Mouse (Mus musculus): ENCODE measurements around the gene Podxl2. TPM values are rescaled to one million over a fixed set of nuclear protein-coding genes. Genes with fewer than 3 reads are reported as not detected.
A peak's percentile ranks its signal among the peaks of the same experiment; 100 is the strongest.

Gene Podxl2
- polyA plus RNA-seq, 1 experiment from 2014 or later: 83.4 TPM

DNA sequence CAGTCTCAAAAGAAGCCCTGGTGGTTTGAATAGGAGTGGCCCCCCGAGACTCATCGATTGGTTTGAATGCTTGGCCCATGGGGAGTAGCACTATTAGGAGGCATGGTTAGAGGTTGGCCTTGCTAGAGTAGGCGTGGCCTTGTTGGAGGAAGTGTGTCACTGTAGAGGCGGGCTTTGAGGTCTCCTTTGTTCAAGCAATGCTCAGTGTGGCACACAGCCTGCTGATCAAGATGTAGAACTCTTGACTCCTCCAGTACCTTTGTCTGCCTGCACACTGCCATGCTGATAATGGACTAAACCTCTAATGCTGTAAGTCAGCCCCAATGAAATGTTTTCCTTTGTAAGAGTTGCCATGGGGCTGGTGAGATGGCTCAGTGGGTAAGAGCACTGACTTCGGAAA, 42.2 kb downstream of the Podxl2 start:
- Histone ChIP-seq H3K4me1 (ENCODE audit: control insufficient read depth, insufficient read depth, low read length) (no peaks in the 10 kb centered on the region), H3K9me3 (ENCODE audit: control insufficient read depth, low read length) (no peaks in the 10 kb centered on the region), H3K27me3 (replicated peaks; ENCODE audit: control insufficient read depth, insufficient read depth, low read length) (no peaks in the 10 kb centered on the region), H3K4me2 (ENCODE audit: low read depth, low read length) (no peak overlapping the region), H3K36me3 (ENCODE audit: control insufficient read depth, insufficient read depth, low read length) (peaks cover 21% of the 10 kb centered on the region), H3K27ac (replicated peaks; ENCODE audit: low read depth, low read length) (no peak overlapping the region), H3K4me3 (ENCODE audit: low read depth, low read length) (no peak overlapping the region), H3K9ac (ENCODE audit: low read depth, low read length) (no peak overlapping the region)
- DNase-seq (ENCODE audit: low spot score) (peak; percentile 29), ATAC-seq (ENCODE audit: low read depth) (peak; percentile 45; the same call in 1 of the 2 replicates)
- WGBS: 72% methylated on average over 5 of the region's 5 CpGs

- H3K4me1 ChIP-seq (ENCODE audit: control insufficient read depth, insufficient read depth, low read length): peaks cover 4% of the 10 kb centered on the region; the same call in 1 of the 2 replicates
- no peaks in the 10 kb centered on the region for H3K27me3 ChIP-seq (replicated peaks; ENCODE audit: control insufficient read depth, insufficient read depth, low read length)
- no peak overlapping the region for H3K27ac ChIP-seq (replicated peaks; ENCODE audit: low read depth, low read length)
- H3K9ac ChIP-seq (ENCODE audit: low read depth, low read length): no peak overlapping the region
- DNase-seq (ENCODE audit: low spot score) (peak; percentile 92), ATAC-seq (ENCODE audit: low read depth) (peak; percentile 56)
- no peak overlapping the region for H3K4me2 ChIP-seq (ENCODE audit: low read depth, low read length)
- no peak overlapping the region for H3K4me3 ChIP-seq (ENCODE audit: low read depth, low read length)
- whole genome bisulfite sequencing: 25% methylated on average over 8 of the region's 8 CpGs
- no peaks in the 10 kb centered on the region for H3K9me3 ChIP-seq (ENCODE audit: control insufficient read depth, low read length)
- H3K36me3 ChIP-seq (ENCODE audit: control insufficient read depth, insufficient read depth, low read length): peaks cover 9% of the 10 kb centered on the region
Observed at GRCm38 (mm10) chr6:88831456-88831855, 43.4 kb downstream of the Podxl2 start.

DNA sequence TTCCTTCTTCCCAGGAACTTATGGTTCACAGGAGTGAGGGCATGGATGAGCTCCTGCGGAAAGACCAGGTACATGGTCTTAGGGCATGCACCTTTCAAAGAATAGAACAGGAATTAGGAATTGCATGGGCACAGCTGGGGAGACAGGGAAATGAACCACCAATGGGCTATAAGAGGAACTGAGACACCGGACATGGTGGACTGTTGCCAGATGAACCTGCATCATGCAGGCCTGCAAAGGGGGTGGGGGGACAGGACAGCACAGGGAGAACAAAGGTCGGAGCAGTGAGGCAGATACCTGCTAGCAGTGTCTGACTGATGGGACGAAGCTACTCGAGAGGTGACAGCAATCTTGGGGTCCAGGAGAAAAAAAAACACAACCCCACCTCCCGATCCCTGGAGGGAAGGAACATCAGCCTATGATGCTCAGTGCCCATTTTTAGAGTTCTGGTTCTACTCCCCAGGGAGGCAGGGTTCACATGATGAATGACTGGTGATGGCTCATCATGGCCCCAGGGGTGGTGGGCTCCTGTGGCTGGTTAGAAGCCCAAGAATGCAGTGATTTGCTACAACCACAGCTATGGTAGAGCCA, 44.6 kb downstream of the Podxl2 start:
- no peak for ATAC-seq (ENCODE audit: low read depth)
- Histone ChIP-seq H3K27ac (replicated peaks; ENCODE audit: low read depth, low read length) (no peak overlapping the region), H3K36me3 (ENCODE audit: control insufficient read depth, insufficient read depth, low read length) (no peaks in the 10 kb centered on the region), H3K9me3 (ENCODE audit: control insufficient read depth, low read length) (no peaks in the 10 kb centered on the region), H3K4me2 (ENCODE audit: low read depth, low read length) (no peak overlapping the region), H3K27me3 (replicated peaks; ENCODE audit: control insufficient read depth, insufficient read depth, low read length) (no peaks in the 10 kb centered on the region), H3K4me1 (ENCODE audit: control insufficient read depth, insufficient read depth, low read length) (peaks cover 4% of the 10 kb centered on the region; the same call in 1 of the 2 replicates), H3K9ac (ENCODE audit: low read depth, low read length) (no peak overlapping the region), H3K4me3 (ENCODE audit: low read depth, low read length) (no peak overlapping the region)
- DNase-seq (ENCODE audit: low spot score): no peak
- WGBS: 84% methylated on average over 6 of the region's 6 CpGs

DNA sequence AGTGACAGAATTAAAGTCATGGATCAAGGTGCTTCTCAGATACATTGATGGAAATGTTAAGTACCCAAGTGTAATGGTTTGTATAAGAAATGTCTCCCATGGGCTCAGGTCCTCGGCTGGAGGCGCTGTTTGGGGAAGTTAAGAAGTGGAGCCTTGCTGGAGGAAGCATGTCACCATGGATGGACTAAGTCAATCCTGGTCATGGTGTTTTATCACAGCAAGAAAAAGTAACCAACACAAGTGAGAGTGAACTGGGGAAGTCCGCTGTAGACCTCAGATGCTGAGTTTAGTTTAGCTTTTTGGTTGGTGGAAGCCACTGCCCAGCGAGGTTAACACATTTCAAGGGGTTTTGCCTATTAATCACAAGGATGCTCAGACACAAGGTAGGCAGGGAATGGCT, 45.3 kb downstream of the Podxl2 start:
- no peaks in the 10 kb centered on the region for H3K36me3 ChIP-seq (ENCODE audit: control insufficient read depth, insufficient read depth, low read length)
- H3K4me3 ChIP-seq (ENCODE audit: low read depth, low read length): no peak overlapping the region
- DNase-seq (ENCODE audit: low spot score) (no peak), ATAC-seq (ENCODE audit: low read depth) (no peak)
- no peak overlapping the region for H3K27ac ChIP-seq (replicated peaks; ENCODE audit: low read depth, low read length)
- H3K9me3 ChIP-seq (ENCODE audit: control insufficient read depth, low read length): no peaks in the 10 kb centered on the region
- WGBS: 83% methylated on average over 4 of the region's 4 CpGs
- H3K4me2 ChIP-seq (ENCODE audit: low read depth, low read length): no peak overlapping the region
- H3K4me1 ChIP-seq (ENCODE audit: control insufficient read depth, insufficient read depth, low read length): peaks cover 4% of the 10 kb centered on the region; the same call in 1 of the 2 replicates
- no peaks in the 10 kb centered on the region for H3K27me3 ChIP-seq (replicated peaks; ENCODE audit: control insufficient read depth, insufficient read depth, low read length)
- H3K9ac ChIP-seq (ENCODE audit: low read depth, low read length): no peak overlapping the region

DNA sequence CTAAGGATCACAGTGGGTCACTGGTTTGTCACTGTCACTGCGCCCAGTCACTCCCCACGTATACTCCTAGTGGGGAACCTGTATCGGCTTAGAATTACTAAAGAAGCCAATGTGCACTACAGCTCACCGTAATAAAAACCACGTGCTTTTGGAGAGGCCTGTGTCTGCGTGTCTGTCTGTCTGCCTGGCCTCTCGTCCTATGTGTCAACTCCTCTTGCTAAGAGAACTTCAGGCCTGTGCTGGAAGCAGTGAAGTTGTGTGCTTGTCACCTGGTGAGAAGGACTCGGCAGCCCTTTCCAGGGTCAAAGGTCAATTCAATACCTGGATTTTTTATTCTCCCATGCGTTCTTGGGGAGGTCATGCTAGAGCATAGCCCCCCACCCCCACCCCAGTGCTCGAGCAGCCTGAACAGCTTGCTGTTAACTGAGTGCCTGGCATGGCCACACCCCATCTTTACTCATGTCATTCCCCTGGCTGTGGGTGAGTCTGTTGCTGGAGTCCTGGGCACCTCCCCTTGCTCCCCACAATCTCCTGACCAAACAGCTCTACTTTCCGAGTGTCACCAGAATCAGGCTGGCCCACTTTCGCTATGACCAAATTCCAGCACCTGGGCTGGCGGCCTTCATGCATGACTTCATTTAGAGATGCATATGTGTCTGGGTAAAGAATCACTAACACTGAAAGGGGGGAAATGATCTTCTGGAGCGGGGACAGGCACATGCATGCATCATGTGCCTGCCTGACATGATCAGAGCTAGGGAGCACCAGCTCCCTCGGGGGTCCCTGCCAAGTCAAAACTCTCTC, 46.4 kb downstream of the Podxl2 start:
- DNase-seq (ENCODE audit: low spot score) (no peak), ATAC-seq (ENCODE audit: low read depth) (no peak)
- H3K9me3 ChIP-seq (ENCODE audit: control insufficient read depth, low read length): no peaks in the 10 kb centered on the region

DNA sequence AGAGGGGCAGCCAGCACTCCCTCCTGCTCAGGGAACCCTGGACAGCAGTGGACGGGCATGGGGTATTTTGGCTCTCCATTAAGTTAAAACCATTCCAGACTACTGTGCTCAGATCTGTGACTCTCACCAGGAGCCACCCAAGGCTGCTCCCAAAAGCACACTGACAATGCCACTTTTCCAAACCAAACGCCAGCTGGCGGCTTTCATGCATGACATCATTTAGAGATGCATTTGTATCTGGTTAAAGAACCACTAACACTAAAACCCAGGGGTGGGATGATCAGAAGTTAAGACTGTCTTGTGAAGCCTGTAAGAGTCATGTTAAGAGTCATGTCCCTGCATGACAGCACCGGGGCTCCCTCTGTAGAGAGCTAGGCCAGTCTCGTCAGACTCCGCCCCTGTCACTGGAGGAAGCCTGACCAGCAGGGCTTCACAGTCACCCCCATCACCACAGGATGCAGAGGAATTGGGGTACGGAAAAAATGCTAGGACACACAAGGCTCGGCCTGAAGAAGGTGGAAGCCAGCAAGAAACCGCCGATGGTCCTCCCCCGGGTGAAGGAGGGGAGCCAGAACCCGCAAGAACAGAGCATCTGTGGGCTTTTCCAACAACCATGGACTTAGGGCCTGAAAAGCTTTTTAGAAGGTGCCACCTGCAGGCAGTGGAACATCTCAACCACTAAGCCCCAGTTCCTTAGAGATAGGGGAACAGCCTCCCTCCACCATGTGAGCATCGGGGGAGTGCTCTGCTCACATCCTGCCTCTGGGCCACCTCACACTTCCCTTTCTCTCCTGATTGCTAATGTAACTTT, 47.2 kb downstream of the Podxl2 start:
- Histone ChIP-seq H3K9me3 (ENCODE audit: control insufficient read depth, low read length) (no peaks in the 10 kb centered on the region), H3K4me2 (ENCODE audit: low read depth, low read length) (no peak overlapping the region), H3K9ac (ENCODE audit: low read depth, low read length) (no peak overlapping the region), H3K27ac (replicated peaks; ENCODE audit: low read depth, low read length) (no peak overlapping the region), H3K27me3 (replicated peaks; ENCODE audit: control insufficient read depth, insufficient read depth, low read length) (no peaks in the 10 kb centered on the region), H3K4me3 (ENCODE audit: low read depth, low read length) (no peak overlapping the region), H3K36me3 (ENCODE audit: control insufficient read depth, insufficient read depth, low read length) (no peaks in the 10 kb centered on the region), H3K4me1 (ENCODE audit: control insufficient read depth, insufficient read depth, low read length) (peaks cover 4% of the 10 kb centered on the region; the same call in 1 of the 2 replicates)
- ATAC-seq (ENCODE audit: low read depth) (no peak), DNase-seq (ENCODE audit: low spot score) (no peak)
- WGBS: 61% methylated on average over 13 of the region's 13 CpGs

More for the DNA sequence above, 46.4 kb downstream of the Podxl2 start:
- no peak overlapping the region for H3K4me3 ChIP-seq (ENCODE audit: low read depth, low read length)
- H3K4me1 ChIP-seq (ENCODE audit: control insufficient read depth, insufficient read depth, low read length): peaks cover 4% of the 10 kb centered on the region; the same call in 1 of the 2 replicates
- H3K9ac ChIP-seq (ENCODE audit: low read depth, low read length): no peak overlapping the region
- no peak overlapping the region for H3K4me2 ChIP-seq (ENCODE audit: low read depth, low read length)
- no peak overlapping the region for H3K27ac ChIP-seq (replicated peaks; ENCODE audit: low read depth, low read length)
- H3K27me3 ChIP-seq (replicated peaks; ENCODE audit: control insufficient read depth, insufficient read depth, low read length): no peaks in the 10 kb centered on the region
- no peaks in the 10 kb centered on the region for H3K36me3 ChIP-seq (ENCODE audit: control insufficient read depth, insufficient read depth, low read length)
- WGBS: 63% methylated on average over 15 of the region's 15 CpGs

DNA sequence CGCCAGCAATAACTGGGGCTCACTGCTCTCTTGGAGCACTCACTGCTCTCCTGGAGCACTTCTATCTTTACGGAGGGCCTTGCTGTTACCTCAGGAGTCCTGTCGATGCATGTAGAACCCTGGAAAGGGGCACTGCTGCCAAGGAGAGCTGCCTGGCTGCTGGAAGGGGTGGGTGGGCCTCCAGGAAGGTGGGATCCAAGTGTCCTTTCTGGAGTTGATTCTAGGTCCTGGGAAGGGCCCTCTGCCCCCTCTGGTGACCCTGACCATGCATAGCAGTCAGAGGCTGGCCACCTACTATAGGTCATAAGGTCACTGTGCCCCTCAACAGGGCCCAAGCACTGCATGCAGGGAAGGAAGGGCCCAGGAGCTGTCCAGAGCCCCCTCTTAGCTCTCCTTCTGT, 47.9 kb downstream of the Podxl2 start:
- H3K9ac ChIP-seq (ENCODE audit: low read depth, low read length): no peak overlapping the region
- WGBS: 69% methylated on average over 2 of the region's 3 CpGs
- H3K4me1 ChIP-seq (ENCODE audit: control insufficient read depth, insufficient read depth, low read length): peaks cover 4% of the 10 kb centered on the region; the same call in 1 of the 2 replicates
- H3K36me3 ChIP-seq (ENCODE audit: control insufficient read depth, insufficient read depth, low read length): no peaks in the 10 kb centered on the region
- H3K27me3 ChIP-seq (replicated peaks; ENCODE audit: control insufficient read depth, insufficient read depth, low read length): no peaks in the 10 kb centered on the region
- ATAC-seq (ENCODE audit: low read depth) (no peak), DNase-seq (ENCODE audit: low spot score) (no peak)
- H3K27ac ChIP-seq (replicated peaks; ENCODE audit: low read depth, low read length): no peak overlapping the region
- no peak overlapping the region for H3K4me2 ChIP-seq (ENCODE audit: low read depth, low read length)
- no peak overlapping the region for H3K4me3 ChIP-seq (ENCODE audit: low read depth, low read length)
- H3K9me3 ChIP-seq (ENCODE audit: control insufficient read depth, low read length): no peaks in the 10 kb centered on the region

GRCm38 (mm10) chr6:88826545-88826944, 48.3 kb downstream of the Podxl2 start:
- H3K36me3 ChIP-seq (ENCODE audit: control insufficient read depth, insufficient read depth, low read length): no peaks in the 10 kb centered on the region
- H3K27ac ChIP-seq (replicated peaks; ENCODE audit: low read depth, low read length): no peak overlapping the region

More at GRCm38 (mm10) chr6:88826545-88826944, 48.3 kb downstream of the Podxl2 start:
- peak; percentile 84 for ATAC-seq (ENCODE audit: low read depth)
- WGBS: 15% methylated on average over 5 of the region's 6 CpGs
- DNase-seq (ENCODE audit: low spot score): peak; percentile 90
- no peak overlapping the region for H3K9ac ChIP-seq (ENCODE audit: low read depth, low read length)
- H3K9me3 ChIP-seq (ENCODE audit: control insufficient read depth, low read length): no peaks in the 10 kb centered on the region
- no peak overlapping the region for H3K4me3 ChIP-seq (ENCODE audit: low read depth, low read length)
- no peak overlapping the region for H3K4me2 ChIP-seq (ENCODE audit: low read depth, low read length)
- no peaks in the 10 kb centered on the region for H3K27me3 ChIP-seq (replicated peaks; ENCODE audit: control insufficient read depth, insufficient read depth, low read length)
- peaks cover 4% of the 10 kb centered on the region; the same call in 1 of the 2 replicates for H3K4me1 ChIP-seq (ENCODE audit: control insufficient read depth, insufficient read depth, low read length)
